ENCODE assay signal across 8 mouse cellular contexts in genomic region chr7:24904070-24904483, GRCm38 (mm10). TPM values are rescaled to one million over a fixed set of nuclear protein-coding genes. Genes with fewer than 3 reads are reported as not detected.
A peak's percentile ranks its signal among the peaks of the same experiment; 100 is the strongest.
DNase-seq lines count a peak whose midpoint lies in the region; ATAC-seq and TF ChIP-seq lines count a peak whose summit lies in the region.

No protein-coding gene starts in this region.

- WGBS in heart, embryonic 12.5 days = under 1% methylated on average over 30 of the region's 30 CpGs
- 0% methylated on average over 30 of the region's 30 CpGs for WGBS in kidney, postnatal 0 days
- under 1% methylated on average over 30 of the region's 30 CpGs for WGBS in liver, embryonic 11.5 days
- under 1% methylated on average over 30 of the region's 30 CpGs for WGBS in stomach, embryonic 14.5 days

- peak overlapping the region; percentile 83 for H3K9ac ChIP-seq in heart, embryonic 12.5 days
- peak overlapping the region; percentile 59; the same call in 1 of the 2 replicates for H3K9ac ChIP-seq in kidney, postnatal 0 days (ENCODE audit: low read depth, low read length)
- H3K9ac ChIP-seq in liver, embryonic 11.5 days (ENCODE audit: low read depth, low read length) = peak overlapping the region; percentile 80
- H3K9ac ChIP-seq in stomach, embryonic 14.5 days (replicated peaks; ENCODE audit: low read depth, low read length) = peak overlapping the region; percentile 58

- H3K4me2 ChIP-seq in heart, embryonic 12.5 days = peak overlapping the region; percentile 92
- peak overlapping the region; percentile 74 for H3K4me2 ChIP-seq in kidney, postnatal 0 days (ENCODE audit: low read length)
- H3K4me2 ChIP-seq in liver, embryonic 11.5 days = peak overlapping the region; percentile 85
- H3K4me2 ChIP-seq in stomach, embryonic 14.5 days (replicated peaks; ENCODE audit: low read depth, low read length) = peak overlapping the region; percentile 71

- H3K36me3 ChIP-seq in heart, embryonic 12.5 days = peaks cover 12% of the 10 kb centered on the region
- H3K36me3 ChIP-seq in kidney, postnatal 0 days (ENCODE audit: insufficient read depth, low read length) = peaks cover 4% of the 10 kb centered on the region
- H3K36me3 ChIP-seq in liver, embryonic 11.5 days (ENCODE audit: control insufficient read depth, insufficient read depth, low read length) = peaks cover 12% of the 10 kb centered on the region; the same call in 1 of the 2 replicates
- peaks cover 15% of the 10 kb centered on the region for H3K36me3 ChIP-seq in stomach, embryonic 14.5 days (ENCODE audit: control insufficient read depth, insufficient read depth, low read length)

- no peaks in the 10 kb centered on the region for H3K9me3 ChIP-seq in heart, embryonic 12.5 days (replicated peaks)
- H3K9me3 ChIP-seq in kidney, postnatal 0 days (replicated peaks; ENCODE audit: low read length) = no peaks in the 10 kb centered on the region
- H3K9me3 ChIP-seq in liver, embryonic 11.5 days (ENCODE audit: control insufficient read depth, low read length) = no peaks in the 10 kb centered on the region
- no peaks in the 10 kb centered on the region for H3K9me3 ChIP-seq in stomach, embryonic 14.5 days (ENCODE audit: control insufficient read depth, low read depth, low read length)

- H3K27ac ChIP-seq in heart, embryonic 12.5 days (ENCODE audit: poor library complexity, severe bottlenecking) = peak overlapping the region; percentile 89
- H3K27ac ChIP-seq in kidney, postnatal 0 days = peak overlapping the region; percentile 92
- H3K27ac ChIP-seq in liver, embryonic 11.5 days (ENCODE audit: low read depth, low read length) = peak overlapping the region; percentile 84
- H3K27ac ChIP-seq in stomach, embryonic 14.5 days (ENCODE audit: low read length) = peak overlapping the region; percentile 66; the same call in 1 of the 2 replicates

- peak; percentile 97 for DNase-seq in CD4-positive helper T cell, adult 2 months (ENCODE audit: low read depth, low spot score)
- peak; percentile 96 for DNase-seq in brain, embryonic 18.5 days (ENCODE audit: low read depth, low spot score)
- peak; percentile 99 for DNase-seq in kidney, postnatal 0 days (ENCODE audit: low spot score)
- DNase-seq in liver, embryonic 11.5 days (ENCODE audit: low spot score) = peak; percentile 91
- peak; percentile 96 for DNase-seq in naive thymus-derived CD4-positive, alpha-beta T cell, adult 2 months (ENCODE audit: low read depth)

- peak; percentile 82 for TF ChIP-seq CTCF in kidney, postnatal 0 days (IDR thresholded peaks at IDR 0.05; ENCODE audit: low read depth)

- no peaks in the 10 kb centered on the region for H3K27me3 ChIP-seq in heart, embryonic 12.5 days (replicated peaks)
- no peaks in the 10 kb centered on the region for H3K27me3 ChIP-seq in kidney, postnatal 0 days (ENCODE audit: insufficient read depth, low read length)
- H3K27me3 ChIP-seq in liver, embryonic 11.5 days (replicated peaks; ENCODE audit: control insufficient read depth, insufficient read depth, low read length) = no peaks in the 10 kb centered on the region
- no peaks in the 10 kb centered on the region for H3K27me3 ChIP-seq in stomach, embryonic 14.5 days (ENCODE audit: control insufficient read depth, insufficient read depth, low read length)

- ATAC-seq in erythroid progenitor cell, adult 5-6 weeks (replicated peaks; ENCODE audit: low FRiP score, poor library complexity, severe bottlenecking) = peak; percentile 88
- ATAC-seq in heart, embryonic 12.5 days (ENCODE audit: insufficient number of reproducible peaks, low FRiP score) = peak; percentile 95
- ATAC-seq in kidney, postnatal 0 days (replicated peaks; ENCODE audit: low FRiP score, low read depth) = peak; percentile 96
- peak; percentile 94 for ATAC-seq in liver, embryonic 11.5 days (replicated peaks; ENCODE audit: low FRiP score)
- ATAC-seq in stomach, embryonic 14.5 days (ENCODE audit: insufficient number of reproducible peaks, insufficient read depth, low FRiP score, low read depth) = peak; percentile 95

- H3K4me3 ChIP-seq in heart, embryonic 12.5 days = peak overlapping the region; percentile 68
- peak overlapping the region; percentile 77 for H3K4me3 ChIP-seq in kidney, postnatal 0 days (replicated peaks; ENCODE audit: low read depth, low read length)
- peak overlapping the region; percentile 80 for H3K4me3 ChIP-seq in liver, embryonic 11.5 days (ENCODE audit: low read depth, low read length)
- peak overlapping the region; percentile 70 for H3K4me3 ChIP-seq in stomach, embryonic 14.5 days (ENCODE audit: low read depth, low read length)

- H3K4me1 ChIP-seq in heart, embryonic 12.5 days (replicated peaks) = peaks cover 42% of the 10 kb centered on the region
- H3K4me1 ChIP-seq in kidney, postnatal 0 days (replicated peaks; ENCODE audit: insufficient read depth, low read length) = peaks cover 11% of the 10 kb centered on the region; the same call in 1 of the 2 replicates
- H3K4me1 ChIP-seq in liver, embryonic 11.5 days (replicated peaks; ENCODE audit: control insufficient read depth, insufficient read depth, low read length) = peaks cover 39% of the 10 kb centered on the region
- peaks cover 24% of the 10 kb centered on the region for H3K4me1 ChIP-seq in stomach, embryonic 14.5 days (ENCODE audit: control insufficient read depth, insufficient read depth, low read length)

RNA-seq across cellular contexts. Expression of gene Arhgef1, which starts 1.4 kb away (rescaled TPM):
- total RNA-seq in erythroid progenitor cell, adult 5-6 weeks (2015; ENCODE audit: low replicate concordance) = 36.4 and 59.1 TPM in 2 replicates
- 35.8 and 40.3 TPM in 2 replicates for total RNA-seq in erythroid progenitor cell, adult 5-6 weeks (2017; ENCODE audit: low replicate concordance)
- polyA plus RNA-seq in heart, embryonic 12.5 days (2016; fragmentation: Nextera tagmentation; extraction: Ambion mirVana) = 82.7 and 83.0 TPM in 2 replicates
- 63.6 and 66.1 TPM in 2 replicates for polyA plus RNA-seq in kidney, postnatal 0 days (2015; fragmentation: Nextera tagmentation; extraction: Ambion mirVana)
- 98.6 and 103 TPM in 2 replicates for polyA plus RNA-seq in liver, embryonic 11.5 days (2014; fragmentation: Nextera tagmentation; extraction: Ambion mirVana)
- polyA plus RNA-seq in stomach, embryonic 14.5 days (2014; fragmentation: Nextera tagmentation; extraction: Ambion mirVana) = 88.8 and 89.9 TPM in 2 replicates

RNA-seq across cellular contexts. Expression of gene Cd79a, which starts 6.9 kb away (rescaled TPM):
- 56.2 and 74.6 TPM in 2 replicates for total RNA-seq in erythroid progenitor cell, adult 5-6 weeks (2015; ENCODE audit: low replicate concordance)
- 12.7 and 14.7 TPM in 2 replicates for total RNA-seq in erythroid progenitor cell, adult 5-6 weeks (2017; ENCODE audit: low replicate concordance)
- polyA plus RNA-seq in heart, embryonic 12.5 days (2016; fragmentation: Nextera tagmentation; extraction: Ambion mirVana) = 0.15 TPM in 1 of 2 replicates, not detected in the other
- 1.7 and 2.7 TPM in 2 replicates for polyA plus RNA-seq in kidney, postnatal 0 days (2015; fragmentation: Nextera tagmentation; extraction: Ambion mirVana)
- polyA plus RNA-seq in liver, embryonic 11.5 days (2014; fragmentation: Nextera tagmentation; extraction: Ambion mirVana) = 0.12 TPM in 1 of 2 replicates, not detected in the other
- 0.33 TPM in 1 of 2 replicates, not detected in the other for polyA plus RNA-seq in stomach, embryonic 14.5 days (2014; fragmentation: Nextera tagmentation; extraction: Ambion mirVana)

RNA-seq across cellular contexts. Expression of gene Rps19, which starts 19.9 kb away (rescaled TPM):
- total RNA-seq in erythroid progenitor cell, adult 5-6 weeks (2015; ENCODE audit: low replicate concordance) = 818 and 840 TPM in 2 replicates
- 217 and 310 TPM in 2 replicates for total RNA-seq in erythroid progenitor cell, adult 5-6 weeks (2017; ENCODE audit: low replicate concordance)
- 1,145 and 1,216 TPM in 2 replicates for polyA plus RNA-seq in heart, embryonic 12.5 days (2016; fragmentation: Nextera tagmentation; extraction: Ambion mirVana)
- polyA plus RNA-seq in kidney, postnatal 0 days (2015; fragmentation: Nextera tagmentation; extraction: Ambion mirVana) = 2,933 and 3,330 TPM in 2 replicates
- polyA plus RNA-seq in liver, embryonic 11.5 days (2014; fragmentation: Nextera tagmentation; extraction: Ambion mirVana) = 2,415 and 2,620 TPM in 2 replicates
- 3,189 and 3,445 TPM in 2 replicates for polyA plus RNA-seq in stomach, embryonic 14.5 days (2014; fragmentation: Nextera tagmentation; extraction: Ambion mirVana)

RNA-seq across cellular contexts. Expression of gene Dmrtc2, which starts 34.2 kb away (rescaled TPM):
- not detected in 2 replicates for total RNA-seq in erythroid progenitor cell, adult 5-6 weeks (2015; ENCODE audit: low replicate concordance)
- total RNA-seq in erythroid progenitor cell, adult 5-6 weeks (2017; ENCODE audit: low replicate concordance) = not detected in 2 replicates
- not detected in 2 replicates for polyA plus RNA-seq in heart, embryonic 12.5 days (2016; fragmentation: Nextera tagmentation; extraction: Ambion mirVana)
- 0.12 and 0.19 TPM in 2 replicates for polyA plus RNA-seq in kidney, postnatal 0 days (2015; fragmentation: Nextera tagmentation; extraction: Ambion mirVana)
- not detected in 2 replicates for polyA plus RNA-seq in liver, embryonic 11.5 days (2014; fragmentation: Nextera tagmentation; extraction: Ambion mirVana)
- polyA plus RNA-seq in stomach, embryonic 14.5 days (2014; fragmentation: Nextera tagmentation; extraction: Ambion mirVana) = not detected in 2 replicates

RNA-seq across cellular contexts. Expression of gene Lypd4, which starts 34.3 kb away (rescaled TPM):
- total RNA-seq in erythroid progenitor cell, adult 5-6 weeks (2015; ENCODE audit: low replicate concordance) = not detected in 2 replicates
- total RNA-seq in erythroid progenitor cell, adult 5-6 weeks (2017; ENCODE audit: low replicate concordance) = not detected in 2 replicates
- not detected in 2 replicates for polyA plus RNA-seq in heart, embryonic 12.5 days (2016; fragmentation: Nextera tagmentation; extraction: Ambion mirVana)
- not detected in 2 replicates for polyA plus RNA-seq in kidney, postnatal 0 days (2015; fragmentation: Nextera tagmentation; extraction: Ambion mirVana)
- not detected in 2 replicates for polyA plus RNA-seq in liver, embryonic 11.5 days (2014; fragmentation: Nextera tagmentation; extraction: Ambion mirVana)
- polyA plus RNA-seq in stomach, embryonic 14.5 days (2014; fragmentation: Nextera tagmentation; extraction: Ambion mirVana) = not detected in 2 replicates

Comparison
In these comparisons a context has a peak if more than half of its experiments do, and no peak if none do; other contexts are left out.
1. Peak in every context shown above with its lines: DNase-seq, ATAC-seq, H3K4me3 ChIP-seq and H3K27ac ChIP-seq.